Mouse (Mus musculus) ES-Bruce4 (cell line): ENCODE measurements around the gene Il17ra.

Experiments
- CTCF ChIP-seq: IDR thresholded peaks from one replicate; pipeline ENCODE4 v1.8.1; 2011; ENCODE audit warnings: low read depth, low read length
- EP300 ChIP-seq: IDR thresholded peaks from 2 replicates; pipeline ENCODE4 v1.6.1; 2011; ENCODE audit warnings: low read depth, low read length; ENCODE audit not compliant: insufficient read depth
- POLR2A ChIP-seq: IDR thresholded peaks from one replicate; pipeline ENCODE4 v1.8.1; 2011; ENCODE audit warnings: low read length; ENCODE audit not compliant: insufficient read depth

DNA sequence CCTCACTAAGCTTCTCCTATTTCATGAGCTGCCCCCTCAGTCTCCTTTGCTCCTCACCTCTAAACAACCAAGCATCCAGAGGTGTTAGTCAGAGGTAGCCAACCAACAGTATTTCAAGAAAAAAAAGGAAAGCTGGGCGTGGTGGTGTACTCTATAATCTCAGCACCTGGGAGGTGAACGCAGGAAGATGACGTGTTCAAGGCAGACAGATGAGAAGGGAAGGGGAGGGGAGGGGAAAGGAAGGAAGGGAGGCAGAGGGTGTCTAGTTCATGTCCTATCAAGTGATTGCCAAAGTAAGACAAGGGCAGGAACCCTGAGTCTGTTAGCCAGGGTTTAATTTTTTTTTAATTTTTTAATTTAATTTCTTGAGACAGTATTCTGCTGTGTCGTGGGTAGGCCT is 45.6 kb downstream of the Il17ra start:
- no peak for TF ChIP-seq CTCF
- TF ChIP-seq POLR2A: no peak
- TF ChIP-seq EP300: no peak
